Mouse (Mus musculus): Measurements from ENCODE around the gene Mroh7.

GRCm38 (mm10) chr4:106632313-106632712 lies 98.4 kb downstream of the Mroh7 start:
- no peak for TF ChIP-seq CTCF (IDR thresholded peaks at IDR 0.05)
- no peak for TF ChIP-seq POLR2A (IDR thresholded peaks at IDR 0.05; ENCODE audit: insufficient read depth, low read depth, low read length)
